Mouse (Mus musculus) C2C12 (cell line): ENCODE measurements around the gene Hsp90ab1. TPM values are rescaled to one million over a fixed set of nuclear protein-coding genes. Genes with fewer than 3 reads are reported as not detected.

ENCODE experiments used
- H3K27me3 ChIP-seq: one replicate; pipeline ENCODE4 v1.6.1; 2011; ENCODE audit not compliant: control insufficient read depth, insufficient read depth, insufficient read length
- H3K36me3 ChIP-seq: one replicate; pipeline ENCODE4 v1.6.1; 2011; ENCODE audit not compliant: control insufficient read depth, insufficient read depth
- H3K4me3 ChIP-seq: one replicate; pipeline ENCODE4 v1.5.1; 2011; ENCODE audit warnings: mild to moderate bottlenecking, control low read depth; ENCODE audit not compliant: poor library complexity, insufficient read depth, severe bottlenecking
- H3K79me2 ChIP-seq: one replicate; pipeline ENCODE4 v1.6.1; 2011; ENCODE audit not compliant: control insufficient read depth, insufficient read depth
- H3K79me3 ChIP-seq: one replicate; pipeline ENCODE4 v1.6.1; 2011; ENCODE audit warnings: low read depth, control low read depth
- H3ac ChIP-seq: one replicate; pipeline ENCODE3; 2011; ENCODE audit warnings: low read depth; ENCODE audit not compliant: control insufficient read depth, insufficient read length
- CEBPB ChIP-seq: IDR thresholded peaks from one replicate; pipeline ENCODE4 v1.6.1; 2011; ENCODE audit warnings: low read depth, mild to moderate bottlenecking, control low read depth, moderate library complexity
- CTCF ChIP-seq: IDR thresholded peaks from one replicate; pipeline ENCODE4 v1.5.1; 2011; ENCODE audit not compliant: control insufficient read depth, insufficient read depth, insufficient read length
- FOSL1 ChIP-seq: IDR thresholded peaks from one replicate; pipeline ENCODE4 v1.8.0; 2011; ENCODE audit warnings: mild to moderate bottlenecking, low read length; ENCODE audit not compliant: poor library complexity, insufficient read depth, severe bottlenecking
- MAX ChIP-seq: IDR thresholded peaks from one replicate; pipeline ENCODE4 v1.6.1; 2011; ENCODE audit warnings: mild to moderate bottlenecking, control low read depth
- MYOD1 ChIP-seq: IDR thresholded peaks from one replicate; pipeline ENCODE4 v1.6.1; 2011; ENCODE audit warnings: low read depth; ENCODE audit not compliant: control insufficient read depth, insufficient read length
- MYOG ChIP-seq: IDR thresholded peaks from one replicate; pipeline ENCODE4 v1.6.1; 2011; ENCODE audit not compliant: control insufficient read depth, insufficient read length; ENCODE audit errors: extremely low read depth
- USF1 ChIP-seq: IDR thresholded peaks from one replicate; pipeline ENCODE4 v1.6.1; 2011; ENCODE audit warnings: low read depth, mild to moderate bottlenecking, control low read depth, moderate library complexity
- polyA plus RNA-seq: library from polyadenylated mRNA; unstranded; fragments of >200 nt; fragmentation: generic; extraction: Trizol; gene quantifications from one replicate; pipeline ENCODE4 v1.2.1, GENCODE M21; 2012; ENCODE audit warnings: missing spikeins

Gene Hsp90ab1
- polyA plus RNA-seq, 1 experiment: 2,021 TPM

- peaks cover 30% of the 10 kb centered on the region for H3K79me2 ChIP-seq
- peaks cover 62% of the 10 kb centered on the region for H3K36me3 ChIP-seq
- TF ChIP-seq CTCF: no peak
- no peak for TF ChIP-seq MYOD1
- TF ChIP-seq USF1: no peak
- TF ChIP-seq FOSL1: no peak
- no peak for TF ChIP-seq CEBPB
- TF ChIP-seq MAX: no peak
- H3ac ChIP-seq: no peak overlapping the region
- H3K79me3 ChIP-seq: peaks cover 12% of the 10 kb centered on the region
- no peak overlapping the region for H3K4me3 ChIP-seq
- no peaks in the 10 kb centered on the region for H3K27me3 ChIP-seq
Observed at GRCm38 (mm10) chr17:45585725-45586448, 12.8 kb upstream of the Hsp90ab1 start.

GRCm38 (mm10) chr17:45584939-45585678 is 12.0 kb upstream of the Hsp90ab1 start:
- Histone ChIP-seq H3K4me3 (no peak overlapping the region), H3K36me3 (peaks cover 54% of the 10 kb centered on the region), H3K79me3 (peaks cover 6% of the 10 kb centered on the region), H3K79me2 (peaks cover 22% of the 10 kb centered on the region), H3ac (no peak overlapping the region), H3K27me3 (no peaks in the 10 kb centered on the region)
- TF ChIP-seq MYOD1: no peak
- TF ChIP-seq CEBPB: no peak
- no peak for TF ChIP-seq FOSL1
- TF ChIP-seq USF1: no peak
- TF ChIP-seq MYOG: no peak
- TF ChIP-seq MAX: no peak
- peak; percentile 83 for TF ChIP-seq CTCF

GRCm38 (mm10) chr17:45584096-45584896 is 11.2 kb upstream of the Hsp90ab1 start:
- H3K27me3 ChIP-seq: no peaks in the 10 kb centered on the region
- peaks cover under 1% of the 10 kb centered on the region for H3K79me3 ChIP-seq
- no peak overlapping the region for H3K4me3 ChIP-seq
- no peak for TF ChIP-seq CEBPB
- TF ChIP-seq MAX: no peak
- no peak for TF ChIP-seq FOSL1
- no peak for TF ChIP-seq USF1
- no peak for TF ChIP-seq MYOG
- no peak for TF ChIP-seq MYOD1
- TF ChIP-seq CTCF: no peak
- H3K79me2 ChIP-seq: peaks cover 14% of the 10 kb centered on the region
- H3ac ChIP-seq: no peak overlapping the region
- peaks cover 46% of the 10 kb centered on the region for H3K36me3 ChIP-seq

- Histone ChIP-seq H3K4me3 (no peak overlapping the region), H3ac (no peak overlapping the region), H3K79me3 (no peaks in the 10 kb centered on the region), H3K79me2 (no peaks in the 10 kb centered on the region), H3K27me3 (no peaks in the 10 kb centered on the region), H3K36me3 (peaks cover 32% of the 10 kb centered on the region)
- TF ChIP-seq CEBPB: no peak
- TF ChIP-seq MYOG: no peak
- no peak for TF ChIP-seq MYOD1
- TF ChIP-seq FOSL1: no peak
- peak; percentile 29 for TF ChIP-seq CTCF
- TF ChIP-seq MAX: no peak
- TF ChIP-seq USF1: no peak
Observed at GRCm38 (mm10) chr17:45582715-45583355, 9.8 kb upstream of the Hsp90ab1 start.

- Histone ChIP-seq H3ac (no peak overlapping the region), H3K36me3 (peaks cover 25% of the 10 kb centered on the region), H3K79me3 (no peaks in the 10 kb centered on the region), H3K4me3 (no peak overlapping the region), H3K79me2 (no peaks in the 10 kb centered on the region), H3K27me3 (no peaks in the 10 kb centered on the region)
- TF ChIP-seq CEBPB (no peak), USF1 (no peak), MYOG (no peak), FOSL1 (no peak), CTCF (no peak), MAX (no peak), MYOD1 (no peak)
Observed at GRCm38 (mm10) chr17:45582188-45582587, 9.1 kb upstream of the Hsp90ab1 start.
